Mouse (Mus musculus) cerebellum, adult 8-10 months (tissue): ENCODE measurements around the gene Med22.

Source experiments
- DNase-seq: peaks from one replicate; pipeline ENCODE4 v3.0.0; 2022

The Med22 gene

DNA sequence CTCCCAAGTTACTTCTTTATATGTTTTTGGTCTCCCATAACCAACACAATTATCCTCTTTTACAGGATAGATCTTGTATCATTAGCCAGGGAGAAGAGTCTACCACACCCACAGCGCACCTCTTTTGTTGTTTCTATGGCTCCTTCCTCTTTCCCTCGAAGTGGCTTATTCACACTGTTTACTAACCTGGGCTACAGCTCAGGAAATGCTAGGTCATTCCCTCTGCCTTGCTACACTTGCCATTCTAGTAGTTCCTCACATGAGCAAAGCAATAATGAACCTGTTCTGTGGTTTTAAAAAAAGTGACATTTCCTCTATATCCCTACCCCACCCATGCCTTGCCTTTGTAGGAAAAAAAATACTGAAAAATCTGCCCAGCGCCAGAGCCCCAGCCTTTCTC lies 47.6 kb downstream of the Med22 start:
- DNase-seq, result no peak
